Comparison of ENCODE assay signal across 16 mouse cellular contexts in genomic region chr2:129549537-129550135, GRCm38 (mm10). TPM values are rescaled to one million over a fixed set of nuclear protein-coding genes. Genes with fewer than 3 reads are reported as not detected.
DNase-seq lines count a peak whose midpoint lies in the region; ATAC-seq lines count a peak whose summit lies in the region.
"Had no signal": no experiment of that assay in that cellular context is flagged by ENCODE, and none has a peak within 500 bp of the region (broad histone marks: within the 10 kb centered on the region; RNA-seq: fewer than 3 reads in every experiment).

No protein-coding gene starts in this region.

- 0 out of 2 replicates have a peak, but pooled peaks cover 6% of the 10 kb centered on the region for H3K4me1 ChIP-seq in hindbrain, embryonic 13.5 days (replicated peaks)
- no peaks in the 10 kb centered on the region; the same call in 1 of the 2 replicates for H3K4me1 ChIP-seq in hindbrain, embryonic 12.5 days
- no peaks in the 10 kb centered on the region for H3K4me1 ChIP-seq in midbrain, embryonic 11.5 days (ENCODE audit: control insufficient read depth, insufficient read depth, low read length)
- H3K4me1 ChIP-seq in midbrain, embryonic 13.5 days (replicated peaks): peaks cover 4% of the 10 kb centered on the region
- H3K4me1 ChIP-seq: embryonic facial prominence, embryonic 13.5 days had no signal

- no peaks in the 10 kb centered on the region for H3K9me3 ChIP-seq in hindbrain, embryonic 13.5 days
- H3K9me3 ChIP-seq in hindbrain, embryonic 12.5 days (replicated peaks): no peaks in the 10 kb centered on the region
- no peaks in the 10 kb centered on the region for H3K9me3 ChIP-seq in midbrain, embryonic 11.5 days (ENCODE audit: control insufficient read depth, low read length)
- no peaks in the 10 kb centered on the region for H3K9me3 ChIP-seq in midbrain, embryonic 13.5 days
- H3K9me3 ChIP-seq: embryonic facial prominence, embryonic 13.5 days; forebrain, embryonic 13.5 days had no signal

- H3K79me2 ChIP-seq in macrophage (ENCODE audit: inconsistent target): peaks cover 5% of the 10 kb centered on the region; the same call in 1 of the 2 replicates

- peak; percentile 44 for DNase-seq in midbrain, embryonic 11.5 days (ENCODE audit: low spot score, missing footprints)
- peak; percentile 59 for DNase-seq in cerebellum, adult 9-11 months
- DNase-seq in frontal cortex, postnatal 10 days (ENCODE audit: low spot score in 2 of 2): no peak
- DNase-seq in thymus, postnatal 25 days: no peak
- DNase-seq: adrenal gland, postnatal 14 days; kidney, adult 11 months; right cerebral cortex, adult 18-20 months had no signal

- H3K27ac ChIP-seq in hindbrain, embryonic 13.5 days: 0 out of 2 replicates have a peak overlapping the region, but pooled peaks have one; percentile 48
- no peak overlapping the region for H3K27ac ChIP-seq in hindbrain, embryonic 12.5 days
- H3K27ac ChIP-seq in midbrain, embryonic 11.5 days (ENCODE audit: low read depth, low read length): no peak overlapping the region
- H3K27ac ChIP-seq in midbrain, embryonic 13.5 days: no peak overlapping the region
- peak overlapping the region; percentile 97 for H3K27ac ChIP-seq in macrophage
- H3K27ac ChIP-seq: embryonic facial prominence, embryonic 13.5 days; forebrain, embryonic 13.5 days had no signal

- H3K27me3 ChIP-seq in hindbrain, embryonic 13.5 days: peaks cover 3% of the 10 kb centered on the region; the same call in 1 of the 2 replicates
- H3K27me3 ChIP-seq in hindbrain, embryonic 12.5 days: peaks cover 9% of the 10 kb centered on the region
- H3K27me3 ChIP-seq in midbrain, embryonic 11.5 days (ENCODE audit: control insufficient read depth, insufficient read depth, low read length): no peaks in the 10 kb centered on the region
- no peaks in the 10 kb centered on the region for H3K27me3 ChIP-seq in midbrain, embryonic 13.5 days
- H3K27me3 ChIP-seq: embryonic facial prominence, embryonic 13.5 days; forebrain, embryonic 13.5 days had no signal

- WGBS in hindbrain, embryonic 13.5 days: 53% methylated on average over 9 of the region's 9 CpGs
- WGBS in hindbrain, embryonic 12.5 days: 55% methylated on average over 9 of the region's 9 CpGs
- WGBS in midbrain, embryonic 11.5 days: 75% methylated on average over 9 of the region's 9 CpGs
- 79% methylated on average over 9 of the region's 9 CpGs for WGBS in midbrain, embryonic 13.5 days
- WGBS in macrophage (ENCODE audit: missing documents): 8% methylated on average over 9 of the region's 9 CpGs

- no peak overlapping the region for H3K9ac ChIP-seq in hindbrain, embryonic 13.5 days
- no peak overlapping the region for H3K9ac ChIP-seq in hindbrain, embryonic 12.5 days
- H3K9ac ChIP-seq in midbrain, embryonic 11.5 days (ENCODE audit: low read length): no peak overlapping the region
- H3K9ac ChIP-seq in midbrain, embryonic 13.5 days (replicated peaks): no peak overlapping the region
- H3K9ac ChIP-seq: embryonic facial prominence, embryonic 13.5 days; forebrain, embryonic 13.5 days had no signal

- no peaks in the 10 kb centered on the region for H3K36me3 ChIP-seq in hindbrain, embryonic 13.5 days
- H3K36me3 ChIP-seq in hindbrain, embryonic 12.5 days: no peaks in the 10 kb centered on the region
- no peaks in the 10 kb centered on the region for H3K36me3 ChIP-seq in midbrain, embryonic 11.5 days (ENCODE audit: control insufficient read depth, insufficient read depth, low read length)
- H3K36me3 ChIP-seq in midbrain, embryonic 13.5 days: no peaks in the 10 kb centered on the region
- H3K36me3 ChIP-seq in macrophage (ENCODE audit: inconsistent target): no peaks in the 10 kb centered on the region
- H3K36me3 ChIP-seq: embryonic facial prominence, embryonic 13.5 days had no signal

- no peak overlapping the region for H3K4me2 ChIP-seq in hindbrain, embryonic 13.5 days
- H3K4me2 ChIP-seq in hindbrain, embryonic 12.5 days (replicated peaks): no peak overlapping the region
- H3K4me2 ChIP-seq in midbrain, embryonic 11.5 days: no peak overlapping the region
- H3K4me2 ChIP-seq in midbrain, embryonic 13.5 days (replicated peaks): no peak overlapping the region
- H3K4me2 ChIP-seq: embryonic facial prominence, embryonic 13.5 days; forebrain, embryonic 13.5 days had no signal

- no peak overlapping the region for H3K4me3 ChIP-seq in hindbrain, embryonic 13.5 days
- no peak overlapping the region for H3K4me3 ChIP-seq in hindbrain, embryonic 12.5 days
- no peak overlapping the region for H3K4me3 ChIP-seq in midbrain, embryonic 11.5 days (ENCODE audit: low read depth, low read length)
- no peak overlapping the region for H3K4me3 ChIP-seq in midbrain, embryonic 13.5 days (replicated peaks)
- H3K4me3 ChIP-seq in macrophage (ENCODE audit: inconsistent target): no peak overlapping the region
- H3K4me3 ChIP-seq: embryonic facial prominence, embryonic 13.5 days; forebrain, embryonic 13.5 days had no signal

- ATAC-seq in hindbrain, embryonic 13.5 days (ENCODE audit: low FRiP score): no peak
- no peak for ATAC-seq in hindbrain, embryonic 12.5 days (ENCODE audit: low FRiP score)
- ATAC-seq in midbrain, embryonic 11.5 days (ENCODE audit: low FRiP score): no peak
- ATAC-seq in midbrain, embryonic 13.5 days: no peak
- ATAC-seq: forebrain, embryonic 13.5 days had no signal

RNA-seq across cellular contexts. Expression of gene F830045P16Rik, which starts 13.2 kb away (rescaled TPM):
- polyA plus RNA-seq in hindbrain, embryonic 13.5 days (2015; fragmentation: Nextera tagmentation; extraction: Ambion mirVana): not detected in 2 replicates
- 0.10 TPM in 1 of 2 replicates, not detected in the other for polyA plus RNA-seq in hindbrain, embryonic 12.5 days (2016; fragmentation: Nextera tagmentation; extraction: Ambion mirVana)
- polyA plus RNA-seq in midbrain, embryonic 11.5 days (2014; fragmentation: Nextera tagmentation; extraction: Ambion mirVana): 0.10 TPM in 1 of 2 replicates, not detected in the other
- not detected in 2 replicates for polyA plus RNA-seq in midbrain, embryonic 13.5 days (2015; fragmentation: Nextera tagmentation; extraction: Ambion mirVana)
- 1 to 10 TPM in 7 of 26 experiments, under 1 TPM in 14, not detected in 5; 0.25 to 2.4 (median 0.87) TPM for total RNA-seq in macrophage (2018; cell fraction: chromatin; rRNA removed)
- 1 to 10 TPM in 12 of 26 experiments, under 1 TPM in 14; 0.43 to 2.0 (median 0.90) TPM for total RNA-seq in macrophage (2018; cell fraction: cytosol; rRNA removed)
- 1 to 10 TPM in 14 of 26 experiments, under 1 TPM in 8, not detected in 4; 0.42 to 3.2 (median 1.1) TPM for total RNA-seq in macrophage (2018; cell fraction: nucleus; rRNA removed)
- polyA plus RNA-seq in macrophage (2018): 0.26 to 1.1 TPM (median 0.55 TPM) in 3 replicates
- total RNA-seq: adrenal gland, postnatal 14 days had no signal
- polyA plus RNA-seq: embryonic facial prominence, embryonic 13.5 days; forebrain, embryonic 13.5 days; heart, embryonic 14.5 days; limb, embryonic 11.5 days; stomach, embryonic 14.5 days had no signal

RNA-seq across cellular contexts. Expression of gene Sirpa, which starts 43.0 kb away (rescaled TPM):
- 20.8 and 23.1 TPM in 2 replicates for polyA plus RNA-seq in hindbrain, embryonic 13.5 days (2015; fragmentation: Nextera tagmentation; extraction: Ambion mirVana)
- polyA plus RNA-seq in hindbrain, embryonic 12.5 days (2016; fragmentation: Nextera tagmentation; extraction: Ambion mirVana): 27.5 and 29.2 TPM in 2 replicates
- polyA plus RNA-seq in midbrain, embryonic 11.5 days (2014; fragmentation: Nextera tagmentation; extraction: Ambion mirVana): 16.0 and 17.9 TPM in 2 replicates
- polyA plus RNA-seq in midbrain, embryonic 13.5 days (2015; fragmentation: Nextera tagmentation; extraction: Ambion mirVana): 19.1 and 21.0 TPM in 2 replicates
- total RNA-seq in macrophage (2018; cell fraction: chromatin; rRNA removed): 1,000 to 10,000 TPM in 25 of 26 experiments, 100 to 1,000 TPM in 1; 486 to 5,251 (median 2,764) TPM
- 1,000 to 10,000 TPM; 1,654 to 2,625 (median 2,091) TPM for total RNA-seq in macrophage (2018; cell fraction: cytosol; rRNA removed)
- total RNA-seq in macrophage (2018; cell fraction: nucleus; rRNA removed): 1,000 to 10,000 TPM in 25 of 26 experiments, 100 to 1,000 TPM in 1; 968 to 4,930 (median 3,847) TPM
- 1,368 to 2,259 TPM (median 1,677 TPM) in 3 replicates for polyA plus RNA-seq in macrophage (2018)

Comparison
In these comparisons a context has a peak if more than half of its experiments do, and no peak if none do; other contexts are left out.
1. H3K27ac ChIP-seq: peak in hindbrain, embryonic 13.5 days (single experiment) and macrophage (single experiment); none in hindbrain, embryonic 12.5 days (single experiment), midbrain, embryonic 11.5 days (single experiment) and midbrain, embryonic 13.5 days (single experiment).
2. DNase-seq: peak in midbrain, embryonic 11.5 days (single experiment) and cerebellum, adult 9-11 months (single experiment); none in frontal cortex, postnatal 10 days (0 of 2) and thymus, postnatal 25 days (single experiment).
3. RNA of gene Sirpa, which starts 43.0 kb away (polyA plus RNA-seq): 1,368 to 2,259 TPM in macrophage; 27.5 to 29.2 TPM in hindbrain, embryonic 12.5 days, 19.1 to 21.0 TPM in midbrain, embryonic 13.5 days, 20.8 to 23.1 TPM in hindbrain, embryonic 13.5 days and 16.0 to 17.9 TPM in midbrain, embryonic 11.5 days; every median in the first group is over 10 times any median in the second.